Mouse (Mus musculus): ENCODE measurements around the gene Cdc37l1. TPM values are rescaled to one million over a fixed set of nuclear protein-coding genes. Genes with fewer than 3 reads are reported as not detected.
"Not testable (repeated sequence)": the region's sequence is repeated elsewhere in the genome, so short reads cannot be mapped to it uniquely, and the experiment has no call there.

Cdc37l1 gene
- polyA plus RNA-seq, 1 experiment from 2014 or later: 38.4 TPM

DNA sequence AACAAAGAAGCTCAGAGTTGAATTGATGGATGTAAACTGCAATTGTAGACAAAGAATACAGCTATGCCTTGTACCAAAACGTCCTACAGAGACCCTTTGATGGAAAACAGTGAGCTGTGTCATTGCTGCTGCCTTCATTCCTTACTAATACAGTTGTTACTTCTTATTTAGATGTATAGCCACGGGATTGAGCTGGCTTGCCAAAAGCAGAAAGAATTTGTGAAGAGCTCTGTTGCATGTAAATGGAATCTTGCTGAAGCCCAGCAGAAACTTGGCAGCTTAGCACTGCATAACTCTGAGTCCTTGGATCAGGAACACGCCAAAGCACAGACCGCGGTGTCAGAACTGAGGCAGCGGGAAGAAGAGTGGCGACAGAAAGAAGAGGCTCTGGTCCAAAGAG lies 4.7 kb downstream of the Cdc37l1 start:
- no peak for ATAC-seq (ENCODE audit: insufficient read depth, low FRiP score)
- H3K4me2 ChIP-seq (ENCODE audit: low read depth, low read length): no peak overlapping the region
- peaks cover 17% of the 10 kb centered on the region for H3K36me3 ChIP-seq (ENCODE audit: control insufficient read depth, insufficient read depth, low read length)
- no peaks in the 10 kb centered on the region for H3K27me3 ChIP-seq (ENCODE audit: control insufficient read depth, insufficient read depth, low read length)
- 76% methylated on average over 7 of the region's 7 CpGs for WGBS
- H3K4me1 ChIP-seq (ENCODE audit: control insufficient read depth, insufficient read depth, low read length): peaks cover 9% of the 10 kb centered on the region; the same call in 1 of the 2 replicates
- H3K9me3 ChIP-seq (replicated peaks; ENCODE audit: control insufficient read depth, low read length): no peaks in the 10 kb centered on the region
- H3K9ac ChIP-seq (ENCODE audit: low read length): no peak overlapping the region
- H3K4me3 ChIP-seq (replicated peaks; ENCODE audit: low read length): no peak overlapping the region
- H3K27ac ChIP-seq (ENCODE audit: low read length): peak overlapping the region; percentile 64; the same call in 1 of the 2 replicates

GRCm38 (mm10) chr19:28995366-28995765 lies 5.2 kb downstream of the Cdc37l1 start:
- H3K27ac ChIP-seq (ENCODE audit: low read length): peak overlapping the region; percentile 64; the same call in 1 of the 2 replicates
- no peak for ATAC-seq (ENCODE audit: insufficient read depth, low FRiP score)
- no peak overlapping the region for H3K9ac ChIP-seq (ENCODE audit: low read length)
- 83% methylated on average over 5 of the region's 5 CpGs for WGBS
- no peak overlapping the region for H3K4me3 ChIP-seq (replicated peaks; ENCODE audit: low read length)
- H3K27me3 ChIP-seq (ENCODE audit: control insufficient read depth, insufficient read depth, low read length): no peaks in the 10 kb centered on the region
- H3K4me2 ChIP-seq (ENCODE audit: low read depth, low read length): no peak overlapping the region
- H3K36me3 ChIP-seq (ENCODE audit: control insufficient read depth, insufficient read depth, low read length): peaks cover 22% of the 10 kb centered on the region
- H3K9me3 ChIP-seq (replicated peaks; ENCODE audit: control insufficient read depth, low read length): no peaks in the 10 kb centered on the region
- H3K4me1 ChIP-seq (ENCODE audit: control insufficient read depth, insufficient read depth, low read length): peaks cover 9% of the 10 kb centered on the region; the same call in 1 of the 2 replicates

DNA sequence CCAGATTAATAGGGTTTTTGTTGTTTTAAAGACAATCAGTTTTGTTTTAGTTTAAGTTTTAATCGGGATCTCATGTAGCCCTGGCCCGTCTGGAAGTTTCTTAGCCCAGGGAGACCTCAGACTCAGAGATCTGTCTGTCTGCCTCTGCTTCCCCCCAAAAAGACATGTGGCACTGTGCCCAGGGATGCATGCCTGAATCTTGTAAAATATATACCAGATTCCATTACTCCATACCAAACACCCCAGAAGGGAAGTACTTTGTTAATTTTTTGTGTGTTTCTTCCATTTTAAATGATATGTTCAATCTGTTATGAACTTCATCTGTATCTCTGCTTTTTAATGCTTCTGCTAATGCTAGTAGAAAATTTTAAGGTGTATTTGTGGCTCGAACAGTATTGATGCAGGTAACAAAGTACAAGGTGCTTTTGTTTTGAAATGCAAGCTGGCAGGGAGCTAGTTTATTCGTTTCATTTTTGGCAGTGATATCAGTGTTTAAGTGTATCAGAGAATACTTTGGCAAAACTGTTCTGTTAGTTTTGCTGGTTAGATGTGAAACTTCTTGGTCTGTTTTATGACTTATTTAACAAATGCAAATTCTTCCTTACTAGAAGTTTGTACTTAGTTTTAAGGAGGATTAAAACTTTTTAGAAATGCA lies 8.0 kb downstream of the Cdc37l1 start:
- Histone ChIP-seq H3K9me3 (replicated peaks; ENCODE audit: control insufficient read depth, low read length) (no peaks in the 10 kb centered on the region), H3K4me1 (ENCODE audit: control insufficient read depth, insufficient read depth, low read length) (no peaks in the 10 kb centered on the region), H3K4me3 (replicated peaks; ENCODE audit: low read length) (no peak overlapping the region), H3K9ac (ENCODE audit: low read length) (no peak overlapping the region), H3K27ac (ENCODE audit: low read length) (no peak overlapping the region), H3K27me3 (ENCODE audit: control insufficient read depth, insufficient read depth, low read length) (no peaks in the 10 kb centered on the region), H3K36me3 (ENCODE audit: control insufficient read depth, insufficient read depth, low read length) (peaks cover 22% of the 10 kb centered on the region), H3K4me2 (ENCODE audit: low read depth, low read length) (no peak overlapping the region)
- WGBS: 75% methylated on average over 4 of the region's 4 CpGs
- no peak for ATAC-seq (ENCODE audit: insufficient read depth, low FRiP score)

GRCm38 (mm10) chr19:29000321-29000720 lies 10.2 kb downstream of the Cdc37l1 start:
- not testable (repeated sequence) for H3K4me2 ChIP-seq (ENCODE audit: low read depth, low read length); ATAC-seq (ENCODE audit: insufficient read depth, low FRiP score); H3K4me1 ChIP-seq (ENCODE audit: control insufficient read depth, insufficient read depth, low read length); H3K4me3 ChIP-seq (replicated peaks; ENCODE audit: low read length); H3K27me3 ChIP-seq (ENCODE audit: control insufficient read depth, insufficient read depth, low read length); H3K27ac ChIP-seq (ENCODE audit: low read length); H3K9ac ChIP-seq (ENCODE audit: low read length); H3K9me3 ChIP-seq (replicated peaks; ENCODE audit: control insufficient read depth, low read length)
- WGBS: 96% methylated on average over 16 of the region's 16 CpGs
- H3K36me3 ChIP-seq (ENCODE audit: control insufficient read depth, insufficient read depth, low read length): peaks cover 16% of the 10 kb centered on the region

DNA sequence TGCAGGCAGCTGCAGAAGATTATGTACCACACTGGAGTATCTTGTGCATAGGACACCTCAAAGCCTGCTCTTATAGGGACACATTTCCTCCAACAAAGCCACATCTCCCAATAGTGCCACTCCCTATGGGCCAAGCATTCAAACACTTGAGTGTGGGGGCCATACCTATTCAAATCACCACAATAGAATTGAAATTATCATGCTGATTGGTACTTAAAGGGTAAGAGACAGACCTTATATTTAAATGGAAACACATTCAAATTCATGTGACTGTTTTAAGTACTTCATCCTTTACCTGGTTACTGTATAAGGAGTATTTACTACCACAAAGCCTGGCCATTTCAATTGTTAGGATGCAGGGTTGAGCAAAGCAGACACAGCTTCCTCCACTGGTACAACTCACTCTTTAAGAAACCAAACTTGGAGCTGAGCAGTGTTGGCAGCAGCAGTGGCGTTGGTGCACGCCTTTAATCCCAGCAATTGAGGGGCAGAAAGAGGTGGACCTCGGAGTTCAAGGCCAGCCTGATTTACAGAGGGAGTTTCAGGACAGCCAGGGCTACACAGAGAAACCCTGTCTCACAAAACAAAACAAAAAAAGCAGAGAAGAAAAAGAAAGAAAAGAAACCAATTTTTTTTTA lies 18.0 kb downstream of the Cdc37l1 start:
- 86% methylated on average over 3 of the region's 3 CpGs for WGBS
- Histone ChIP-seq H3K4me3 (replicated peaks; ENCODE audit: low read length) (no peak overlapping the region), H3K9me3 (replicated peaks; ENCODE audit: control insufficient read depth, low read length) (no peaks in the 10 kb centered on the region), H3K27me3 (ENCODE audit: control insufficient read depth, insufficient read depth, low read length) (no peaks in the 10 kb centered on the region), H3K27ac (ENCODE audit: low read length) (no peak overlapping the region), H3K4me1 (ENCODE audit: control insufficient read depth, insufficient read depth, low read length) (no peaks in the 10 kb centered on the region), H3K36me3 (ENCODE audit: control insufficient read depth, insufficient read depth, low read length) (0 out of 2 replicates have a peak, but pooled peaks cover 4% of the 10 kb centered on the region), H3K4me2 (ENCODE audit: low read depth, low read length) (no peak overlapping the region), H3K9ac (ENCODE audit: low read length) (no peak overlapping the region)
- ATAC-seq (ENCODE audit: insufficient read depth, low FRiP score): no peak

GRCm38 (mm10) chr19:29009046-29009445 lies 18.9 kb downstream of the Cdc37l1 start:
- Histone ChIP-seq H3K9me3 (replicated peaks; ENCODE audit: control insufficient read depth, low read length) (no peaks in the 10 kb centered on the region), H3K27me3 (ENCODE audit: control insufficient read depth, insufficient read depth, low read length) (no peaks in the 10 kb centered on the region), H3K27ac (ENCODE audit: low read length) (no peak overlapping the region), H3K4me3 (replicated peaks; ENCODE audit: low read length) (no peak overlapping the region), H3K4me1 (ENCODE audit: control insufficient read depth, insufficient read depth, low read length) (no peaks in the 10 kb centered on the region), H3K4me2 (ENCODE audit: low read depth, low read length) (no peak overlapping the region), H3K36me3 (ENCODE audit: control insufficient read depth, insufficient read depth, low read length) (0 out of 2 replicates have a peak, but pooled peaks cover 5% of the 10 kb centered on the region), H3K9ac (ENCODE audit: low read length) (no peak overlapping the region)
- ATAC-seq (ENCODE audit: insufficient read depth, low FRiP score): no peak
- WGBS: 93% methylated on average over 11 of the region's 11 CpGs

DNA sequence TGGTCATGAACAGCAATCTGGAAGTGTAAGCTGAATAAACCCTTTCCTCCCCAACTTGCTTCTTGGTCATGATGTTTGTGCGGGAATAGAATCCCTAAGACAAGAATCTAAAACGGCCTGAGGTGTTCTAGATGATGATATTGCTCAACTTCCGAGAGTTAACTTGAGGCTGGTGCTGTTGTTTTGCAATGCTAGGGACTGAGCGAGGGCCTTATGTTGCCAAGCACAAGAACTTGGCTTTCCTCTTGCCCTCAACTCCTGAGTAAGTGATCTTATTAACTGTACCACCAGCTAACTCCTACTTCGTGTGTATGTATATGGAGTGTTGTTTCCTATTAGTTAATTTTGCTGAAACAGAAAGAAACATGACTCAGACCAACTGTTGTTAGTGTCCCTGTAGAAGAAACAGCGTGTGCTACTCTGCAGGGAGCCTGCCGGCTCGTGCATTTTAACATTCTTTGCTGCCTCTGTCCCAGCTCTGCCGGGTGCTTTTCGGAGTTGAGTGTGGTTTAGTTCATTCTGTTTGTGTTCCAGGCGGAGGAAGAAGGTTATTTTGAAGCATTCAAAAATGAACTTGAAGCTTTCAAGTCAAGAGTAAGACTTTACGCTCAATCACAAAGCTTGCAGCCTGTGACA lies 21.3 kb downstream of the Cdc37l1 start:
- Histone ChIP-seq H3K4me2 (ENCODE audit: low read depth, low read length) (no peak overlapping the region), H3K9me3 (replicated peaks; ENCODE audit: control insufficient read depth, low read length) (no peaks in the 10 kb centered on the region), H3K9ac (ENCODE audit: low read length) (no peak overlapping the region), H3K4me1 (ENCODE audit: control insufficient read depth, insufficient read depth, low read length) (no peaks in the 10 kb centered on the region), H3K27me3 (ENCODE audit: control insufficient read depth, insufficient read depth, low read length) (no peaks in the 10 kb centered on the region), H3K36me3 (ENCODE audit: control insufficient read depth, insufficient read depth, low read length) (0 out of 2 replicates have a peak, but pooled peaks cover 5% of the 10 kb centered on the region), H3K27ac (ENCODE audit: low read length) (no peak overlapping the region), H3K4me3 (replicated peaks; ENCODE audit: low read length) (no peak overlapping the region)
- 91% methylated on average over 12 of the region's 12 CpGs for WGBS
- ATAC-seq (ENCODE audit: insufficient read depth, low FRiP score): no peak

GRCm38 (mm10) chr19:29014466-29015055 lies 24.4 kb downstream of the Cdc37l1 start:
- Histone ChIP-seq H3K4me1 (ENCODE audit: control insufficient read depth, insufficient read depth, low read length) (no peaks in the 10 kb centered on the region), H3K27ac (ENCODE audit: low read length) (no peak overlapping the region), H3K27me3 (ENCODE audit: control insufficient read depth, insufficient read depth, low read length) (no peaks in the 10 kb centered on the region), H3K4me3 (replicated peaks; ENCODE audit: low read length) (no peak overlapping the region), H3K36me3 (ENCODE audit: control insufficient read depth, insufficient read depth, low read length) (peaks cover 17% of the 10 kb centered on the region), H3K9ac (ENCODE audit: low read length) (no peak overlapping the region), H3K9me3 (replicated peaks; ENCODE audit: control insufficient read depth, low read length) (no peaks in the 10 kb centered on the region), H3K4me2 (ENCODE audit: low read depth, low read length) (no peak overlapping the region)
- no peak for ATAC-seq (ENCODE audit: insufficient read depth, low FRiP score)
- WGBS: 76% methylated on average over 5 of the region's 5 CpGs
